Mouse (Mus musculus) bone marrow macrophage, adult 2 months (primary cell): ENCODE measurements at regions not wholly inside any gene's neighbourhood (a gene's known extent, or its start where the extent isn't known, plus 50 kb on each side); places are given as distances from the start of the nearest gene placed in this dataset.

Experiments
- CTCF ChIP-seq: IDR thresholded peaks from 2 replicates; pipeline ENCODE4 v1.5.1; 2012; ENCODE audit warnings: low read depth, mild to moderate bottlenecking, low read length, moderate library complexity
- POLR2A ChIP-seq: IDR thresholded peaks from 2 replicates; pipeline ENCODE4 v1.6.1; 2012; ENCODE audit warnings: mild to moderate bottlenecking, low read depth, low read length, borderline replicate concordance

GRCm38 (mm10) chr13:97394071-97394470, 153.2 kb downstream of the Enc1 start:
- TF ChIP-seq CTCF (no peak), POLR2A (no peak)
